Mouse (Mus musculus) liver, postnatal 0 days (tissue): ENCODE measurements around the gene Rbm19. TPM values are rescaled to one million over a fixed set of nuclear protein-coding genes. Genes with fewer than 3 reads are reported as not detected.

Experiments
- ATAC-seq: fragments of 200-750 bp; cut with Nextera tagmentation; 2 replicates; pipeline ENCODE4 v1.8.0; 2017; ENCODE audit warnings: mild to moderate bottlenecking, moderate library complexity
- DNase-seq: peaks from one replicate; pipeline ENCODE4 v3.0.0-alpha.2; 2016
- H3K27ac ChIP-seq: fragments of 300-500 bp; sonication (generic); 2 replicates; pipeline ENCODE4 v1.5.1; 2014; ENCODE audit warnings: antibody characterized with exemption, moderate library complexity, mild to moderate bottlenecking, low read depth
- H3K27me3 ChIP-seq: fragments of 300-500 bp; sonication (generic); 2 replicates; pipeline ENCODE4 v1.6.1; 2014; ENCODE audit warnings: low read length, control low read depth, mixed read lengths; ENCODE audit not compliant: insufficient read depth
- H3K36me3 ChIP-seq: fragments of 300-500 bp; sonication (generic); replicated peaks from 2 replicates; pipeline ENCODE4 v1.6.1; 2014; ENCODE audit warnings: mild to moderate bottlenecking, control low read depth, low read length, moderate library complexity, mixed read lengths; ENCODE audit not compliant: insufficient read depth
- H3K4me1 ChIP-seq: fragments of 300-500 bp; sonication (generic); 2 replicates; pipeline ENCODE4 v1.6.1; 2014; ENCODE audit warnings: antibody characterized with exemption, mild to moderate bottlenecking, control low read depth; ENCODE audit not compliant: insufficient read depth
- H3K4me2 ChIP-seq: fragments of 300-500 bp; sonication (generic); 2 replicates; pipeline ENCODE4 v1.6.1; 2014; ENCODE audit warnings: low read depth, mild to moderate bottlenecking, low read length, moderate library complexity, mixed read lengths
- H3K4me3 ChIP-seq: fragments of 300-500 bp; sonication (generic); 2 replicates; pipeline ENCODE4 v1.5.1; 2014; ENCODE audit warnings: low read depth, low read length
- H3K9ac ChIP-seq: fragments of 300-500 bp; sonication (generic); replicated peaks from 2 replicates; pipeline ENCODE4 v1.6.1; 2014; ENCODE audit warnings: mild to moderate bottlenecking, moderate library complexity
- H3K9me3 ChIP-seq: fragments of 300-500 bp; sonication (generic); 2 replicates; pipeline ENCODE4 v1.6.1; 2016; ENCODE audit warnings: mild to moderate bottlenecking, control low read depth, low read length, mixed read lengths
- CTCF ChIP-seq: sonication (generic); IDR thresholded peaks from 2 replicates; pipeline ENCODE4 v1.5.1; 2016; ENCODE audit warnings: antibody characterized with exemption, low read depth
- EP300 ChIP-seq: IDR thresholded peaks from 2 replicates; pipeline ENCODE4 v1.6.1; 2016; ENCODE audit warnings: antibody characterized with exemption, low read depth, mild to moderate bottlenecking
- WGBS: fragments of 180-500 bp; shearing (Covaris S2); extraction: QIAGEN DNeasy Blood & Tissue Kit; methylation state at CpG from one replicate; pipeline ENCODE4 v1.1.7; 2014; ENCODE audit not compliant: insufficient replicate concordance; 5-methylcytosine and 5-hydroxymethylcytosine counted together
- polyA plus RNA-seq: library from polyadenylated mRNA; unstranded; fragments of >200 nt; fragmentation: Nextera tagmentation; extraction: Ambion mirVana; gene quantifications from 2 replicates; pipeline ENCODE4 v1.2.1, GENCODE M21; 2015

Gene Rbm19
- polyA plus RNA-seq, 1 experiment from 2014 or later = 6.9 TPM

GRCm38 (mm10) chr5:120183321-120183720, 67.1 kb downstream of the Rbm19 start:
- TF ChIP-seq EP300 (no peak), CTCF (no peak)
- H3K9ac ChIP-seq = no peak overlapping the region
- no peak overlapping the region for H3K27ac ChIP-seq
- WGBS = 80% methylated on average over 8 of the region's 8 CpGs
- H3K4me2 ChIP-seq = no peak overlapping the region
- no peaks in the 10 kb centered on the region for H3K9me3 ChIP-seq
- no peak overlapping the region for H3K4me3 ChIP-seq
- no peaks in the 10 kb centered on the region for H3K27me3 ChIP-seq
- DNase-seq (no peak), ATAC-seq (no peak)
- H3K4me1 ChIP-seq = no peaks in the 10 kb centered on the region
- no peaks in the 10 kb centered on the region; the same call in 1 of the 2 replicates for H3K36me3 ChIP-seq

DNA sequence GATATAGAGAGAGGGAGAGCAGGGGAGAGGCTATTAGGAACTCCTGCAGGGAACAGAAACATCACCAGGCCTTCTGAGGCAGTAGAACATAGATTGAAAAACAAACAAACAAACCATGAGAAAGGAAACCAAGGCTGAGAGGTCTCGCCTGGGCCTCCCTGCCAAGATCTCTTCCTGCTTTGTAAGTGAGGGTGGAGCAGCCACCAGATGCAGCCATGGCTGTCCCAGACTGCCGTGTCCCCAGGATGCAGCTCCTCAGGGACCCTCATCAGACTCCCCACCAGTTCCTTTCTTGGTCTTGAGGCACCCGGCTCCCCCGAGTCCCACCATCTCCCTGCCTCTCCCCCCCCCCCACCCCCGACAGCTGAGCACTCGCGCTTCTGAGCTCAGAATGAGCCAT, 67.5 kb downstream of the Rbm19 start:
- ATAC-seq = no peak
- TF ChIP-seq EP300 (no peak), CTCF (no peak)
- Histone ChIP-seq H3K4me2 (no peak overlapping the region), H3K27me3 (no peaks in the 10 kb centered on the region), H3K4me1 (no peaks in the 10 kb centered on the region), H3K36me3 (no peaks in the 10 kb centered on the region; the same call in 1 of the 2 replicates), H3K27ac (no peak overlapping the region), H3K4me3 (no peak overlapping the region), H3K9ac (no peak overlapping the region), H3K9me3 (no peaks in the 10 kb centered on the region)
- DNase-seq = no peak
- 76% methylated on average over 7 of the region's 7 CpGs for WGBS

DNA sequence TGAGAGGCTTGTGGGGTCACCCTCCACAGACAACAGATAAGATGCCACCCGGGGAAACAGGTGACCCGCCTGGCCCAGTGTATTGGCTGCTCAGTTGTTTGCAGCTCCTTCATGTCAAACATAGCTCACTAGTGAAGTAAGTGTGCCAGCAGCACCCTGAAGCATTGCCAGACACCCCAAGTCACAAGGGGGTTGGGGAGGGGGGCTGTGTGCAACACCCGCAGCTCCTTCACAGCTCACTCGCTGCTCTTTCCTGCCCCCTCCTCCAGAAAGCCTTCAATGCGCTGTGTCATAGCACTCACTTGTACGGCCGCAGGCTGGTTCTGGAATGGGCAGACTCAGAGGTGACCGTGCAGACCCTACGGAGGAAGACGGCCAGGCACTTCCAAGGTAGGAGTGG, 69.7 kb downstream of the Rbm19 start:
- Histone ChIP-seq H3K27me3 (no peaks in the 10 kb centered on the region), H3K9me3 (no peaks in the 10 kb centered on the region), H3K4me2 (no peak overlapping the region), H3K4me1 (no peaks in the 10 kb centered on the region), H3K36me3 (no peaks in the 10 kb centered on the region; the same call in 1 of the 2 replicates), H3K4me3 (no peak overlapping the region), H3K27ac (no peak overlapping the region), H3K9ac (no peak overlapping the region)
- 88% methylated on average over 10 of the region's 10 CpGs for WGBS
- TF ChIP-seq EP300 = no peak
- TF ChIP-seq CTCF = no peak
- no peak for DNase-seq
- ATAC-seq = no peak

GRCm38 (mm10) chr5:120188541-120188940, 72.3 kb downstream of the Rbm19 start:
- no peaks in the 10 kb centered on the region for H3K27me3 ChIP-seq
- TF ChIP-seq EP300 (no peak), CTCF (no peak)
- WGBS = 75% methylated on average over 7 of the region's 7 CpGs
- H3K4me2 ChIP-seq = no peak overlapping the region
- H3K4me1 ChIP-seq = no peaks in the 10 kb centered on the region
- H3K4me3 ChIP-seq = no peak overlapping the region
- H3K9me3 ChIP-seq = no peaks in the 10 kb centered on the region
- H3K9ac ChIP-seq = no peak overlapping the region
- H3K36me3 ChIP-seq = peaks cover 3% of the 10 kb centered on the region; the same call in 1 of the 2 replicates
- DNase-seq (no peak), ATAC-seq (no peak)
- no peak overlapping the region for H3K27ac ChIP-seq

DNA sequence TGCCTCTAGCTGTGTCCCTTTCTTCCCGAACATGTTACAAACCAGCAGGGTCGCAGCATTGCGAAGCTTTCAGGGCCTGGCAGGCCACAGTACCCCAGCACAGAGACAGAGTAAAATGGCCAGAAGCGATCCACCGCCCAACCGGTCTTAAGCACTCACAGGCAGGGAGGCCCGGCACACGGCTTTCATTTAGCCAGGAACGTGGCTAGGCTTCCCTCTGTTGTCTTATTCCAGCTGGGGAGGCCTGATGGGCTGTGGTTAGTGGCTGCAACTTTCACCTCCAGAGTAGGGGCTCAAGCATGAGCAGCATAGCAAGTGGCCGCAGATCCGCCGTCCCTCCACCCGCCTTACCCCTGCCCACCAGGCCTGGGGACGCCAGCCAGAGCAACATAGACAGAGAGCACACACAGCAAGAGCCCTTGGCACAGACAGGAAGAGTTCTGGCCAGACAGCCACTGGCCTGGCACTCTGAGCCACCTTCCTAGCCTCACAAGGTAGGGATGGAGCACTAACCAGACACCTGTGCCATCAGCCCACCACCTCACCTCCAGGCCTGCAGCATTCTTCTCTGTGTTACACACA, 73.8 kb downstream of the Rbm19 start:
- H3K4me2 ChIP-seq = no peak overlapping the region

DNA sequence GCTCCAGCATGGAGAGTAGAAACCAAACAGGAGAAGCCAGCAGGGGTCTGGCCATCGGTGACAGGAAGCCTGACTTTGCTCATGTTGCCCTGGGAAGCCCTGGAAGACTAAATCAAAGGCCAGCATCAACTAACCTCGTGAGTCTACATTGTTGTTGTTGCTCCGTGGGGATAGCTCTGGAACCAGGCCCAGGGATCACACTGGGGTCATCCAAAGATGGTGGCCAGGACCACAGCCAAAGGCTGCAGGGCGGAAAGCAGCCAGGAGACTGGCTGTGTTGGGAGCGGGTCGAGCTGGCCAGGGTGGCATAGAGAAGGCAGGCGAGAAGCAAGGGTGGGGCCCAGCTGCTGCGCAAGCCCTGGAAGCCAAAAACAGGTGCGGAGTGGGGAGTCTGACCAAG, 75.4 kb downstream of the Rbm19 start:
- H3K36me3 ChIP-seq = peaks cover 3% of the 10 kb centered on the region; the same call in 1 of the 2 replicates
- 86% methylated on average over 9 of the region's 9 CpGs for WGBS
- TF ChIP-seq EP300 (no peak), CTCF (no peak)
- no peak overlapping the region for H3K27ac ChIP-seq
- no peak for DNase-seq
- H3K4me2 ChIP-seq = no peak overlapping the region
- no peaks in the 10 kb centered on the region for H3K9me3 ChIP-seq
- no peak for ATAC-seq
- H3K4me3 ChIP-seq = no peak overlapping the region
- no peaks in the 10 kb centered on the region for H3K27me3 ChIP-seq
- no peaks in the 10 kb centered on the region for H3K4me1 ChIP-seq
- no peak overlapping the region for H3K9ac ChIP-seq

More for the DNA sequence above, 73.8 kb downstream of the Rbm19 start:
- Histone ChIP-seq H3K27me3 (no peaks in the 10 kb centered on the region), H3K4me3 (no peak overlapping the region), H3K9ac (no peak overlapping the region), H3K36me3 (peaks cover 3% of the 10 kb centered on the region; the same call in 1 of the 2 replicates), H3K27ac (no peak overlapping the region), H3K9me3 (no peaks in the 10 kb centered on the region), H3K4me1 (no peaks in the 10 kb centered on the region)
- DNase-seq (no peak), ATAC-seq (no peak)
- TF ChIP-seq EP300 (no peak), CTCF (no peak)
- WGBS = 87% methylated on average over 14 of the region's 14 CpGs
